Mouse (Mus musculus) liver, embryonic 11.5 days (tissue): ENCODE data around the gene Sun5. TPM values are rescaled to one million over a fixed set of nuclear protein-coding genes. Genes with fewer than 3 reads are reported as not detected.

Experiments
- polyA plus RNA-seq: library from polyadenylated mRNA; unstranded; fragments of >200 nt; fragmentation: Nextera tagmentation; extraction: Ambion mirVana; gene quantifications from 2 replicates; pipeline ENCODE4 v1.2.1, GENCODE M21; 2014

Sun5 gene
- polyA plus RNA-seq, 1 experiment from 2014 or later, result not detected

Other genes with a start within 250 kb of the Sun5 start
- 65.1 and 66.8 TPM in 2 replicates for gene Commd7, start 238.3 kb downstream of the Sun5 start, polyA plus RNA-seq
- gene Dnmt3b, start 221.6 kb downstream of the Sun5 start, polyA plus RNA-seq, result 27.2 and 27.8 TPM in 2 replicates
- gene Dnmt3c, start 174.4 kb downstream of the Sun5 start, polyA plus RNA-seq, result 0.49 and 0.77 TPM in 2 replicates
- 235 and 274 TPM in 2 replicates for gene Mapre1, start 129.8 kb downstream of the Sun5 start, polyA plus RNA-seq
- gene Efcab8, start 91.2 kb downstream of the Sun5 start, polyA plus RNA-seq, result 0.07 TPM in 1 of 2 replicates, not detected in the other
- gene Bpifb2, start 4.0 kb upstream of the Sun5 start, polyA plus RNA-seq, result not detected in 2 replicates
- not detected in 2 replicates for gene Bpifb6, start 29.3 kb upstream of the Sun5 start, polyA plus RNA-seq
- not detected in 2 replicates for gene Bpifb3, start 47.1 kb upstream of the Sun5 start, polyA plus RNA-seq
- gene Bpifb4, start 67.1 kb upstream of the Sun5 start, polyA plus RNA-seq, result not detected in 2 replicates
- not detected in 2 replicates for gene Bpifa6, start 103.9 kb upstream of the Sun5 start, polyA plus RNA-seq
- gene Bpifa2, start 137.2 kb upstream of the Sun5 start, polyA plus RNA-seq, result not detected in 2 replicates